Mouse (Mus musculus): ENCODE measurements around the gene Gm10719.
"Not testable (repeated sequence)": the region's sequence is repeated elsewhere in the genome, so short reads cannot be mapped to it uniquely, and the experiment has no call there.

The Gm10719 gene

GRCm38 (mm10) chr9:3025653-3026052 is 8.4 kb downstream of the Gm10719 start:
- DNase-seq (ENCODE audit: low read depth, low spot score), result not testable (repeated sequence)

GRCm38 (mm10) chr9:3026136-3026535 is 8.9 kb downstream of the Gm10719 start:
- DNase-seq (ENCODE audit: low read depth, low spot score), result not testable (repeated sequence)

GRCm38 (mm10) chr9:3026741-3027140 is 9.5 kb downstream of the Gm10719 start:
- not testable (repeated sequence) for DNase-seq (ENCODE audit: low read depth, low spot score)

- peak; percentile 26 for DNase-seq (ENCODE audit: low read depth, low spot score)
These were observed 10.0 kb downstream of the Gm10719 start for GRCm38 (mm10) chr9:3027200-3027599.

- not testable (repeated sequence) for DNase-seq (ENCODE audit: low read depth, low spot score)
These were observed 12.2 kb downstream of the Gm10719 start for GRCm38 (mm10) chr9:3029276-3030000.

- peak; percentile 36 for DNase-seq (ENCODE audit: low read depth, low spot score)
These were observed 13.6 kb downstream of the Gm10719 start for GRCm38 (mm10) chr9:3030677-3031318.

GRCm38 (mm10) chr9:3034299-3034698 is 17.1 kb downstream of the Gm10719 start, which contains the start of gene Gm17535:
TSS of gene Gm17535 (plus strand) at chr9:3034599.
- DNase-seq (ENCODE audit: low read depth, low spot score), result not testable (repeated sequence)

- DNase-seq (ENCODE audit: low read depth, low spot score), result not testable (repeated sequence)
These were observed 19.4 kb downstream of the Gm10719 start, which contains the start of gene Gm10715 for GRCm38 (mm10) chr9:3036577-3036976. TSS of gene Gm10715 (plus strand) at chr9:3036877.

- peak; percentile 8 for DNase-seq (ENCODE audit: low read depth, low spot score)
These were observed 21.0 kb downstream of the Gm10719 start for GRCm38 (mm10) chr9:3038161-3038560.
